In genomic region chr19:7128551-7129475, GRCm38 (mm10) we compare ENCODE assay signal across 11 mouse cellular contexts. TPM values are rescaled to one million over a fixed set of nuclear protein-coding genes. Genes with fewer than 3 reads are reported as not detected.
DNase-seq lines count a peak whose midpoint lies in the region; ATAC-seq lines count a peak whose summit lies in the region.
"Had no signal": no experiment of that assay in that cellular context is flagged by ENCODE, and none has a peak within 500 bp of the region (broad histone marks: within the 10 kb centered on the region; RNA-seq: fewer than 3 reads in every experiment).

No protein-coding gene starts in this region.

- peaks cover 58% of the 10 kb centered on the region for H3K4me1 ChIP-seq in embryonic facial prominence, embryonic 13.5 days
- H3K4me1 ChIP-seq in hindbrain, embryonic 16.5 days (ENCODE audit: control insufficient read depth, insufficient read depth, low read depth, low read length): peaks cover 12% of the 10 kb centered on the region

- 0 out of 2 replicates have a peak overlapping the region, but pooled peaks have one; percentile 11 for H3K9ac ChIP-seq in embryonic facial prominence, embryonic 13.5 days
- H3K9ac ChIP-seq in hindbrain, embryonic 16.5 days (ENCODE audit: low read depth, low read length): peak overlapping the region; percentile 31
- H3K9ac ChIP-seq: liver, embryonic 15.5 days had no signal

- H3K36me3 ChIP-seq in embryonic facial prominence, embryonic 13.5 days: no peaks in the 10 kb centered on the region
- no peaks in the 10 kb centered on the region for H3K36me3 ChIP-seq in hindbrain, embryonic 16.5 days (ENCODE audit: control insufficient read depth, insufficient read depth, low read length)
- H3K36me3 ChIP-seq: liver, embryonic 15.5 days had no signal

- WGBS in embryonic facial prominence, embryonic 13.5 days: 30% methylated on average over 19 of the region's 19 CpGs
- WGBS in hindbrain, embryonic 16.5 days: 42% methylated on average over 19 of the region's 19 CpGs

- H3K4me3 ChIP-seq in embryonic facial prominence, embryonic 13.5 days: no peak overlapping the region
- H3K4me3 ChIP-seq in hindbrain, embryonic 16.5 days (ENCODE audit: low read length): no peak overlapping the region
- H3K4me3 ChIP-seq: liver, embryonic 15.5 days had no signal

- ATAC-seq in embryonic facial prominence, embryonic 13.5 days (ENCODE audit: insufficient number of reproducible peaks, insufficient read depth, low FRiP score, low TSS enrichment, low read depth): peak; percentile 43; the same call in 1 of the 2 replicates
- peak; percentile 22; the same call in 1 of the 2 replicates for ATAC-seq in hindbrain, embryonic 16.5 days
- no peak for ATAC-seq in CD4-positive, CD25-positive, alpha-beta regulatory T cell, adult 4 months
- no peak for ATAC-seq in monocyte, adult 5-6 weeks (replicated peaks; ENCODE audit: insufficient number of reproducible peaks, low FRiP score, low TSS enrichment, poor library complexity, severe bottlenecking)

- H3K4me2 ChIP-seq in embryonic facial prominence, embryonic 13.5 days: peak overlapping the region; percentile 25
- H3K4me2 ChIP-seq in hindbrain, embryonic 16.5 days (ENCODE audit: low read length): no peak overlapping the region
- H3K4me2 ChIP-seq: liver, embryonic 15.5 days had no signal

- H3K9me3 ChIP-seq in embryonic facial prominence, embryonic 13.5 days: no peaks in the 10 kb centered on the region
- no peaks in the 10 kb centered on the region for H3K9me3 ChIP-seq in hindbrain, embryonic 16.5 days (ENCODE audit: control insufficient read depth, low read length)
- H3K9me3 ChIP-seq: liver, embryonic 15.5 days had no signal

- DNase-seq in MN1 (ENCODE audit: low spot score): peak; percentile 43
- DNase-seq in cerebellum, adult 18-20 months: peak; percentile 72 to 81
- no peak for DNase-seq in thymus, postnatal 10 days (ENCODE audit: low spot score in 2 of 2)
- DNase-seq in adrenal gland, postnatal 4 days (ENCODE audit: low spot score in 2 of 2): no peak
- DNase-seq: kidney, adult 8-10 months; thymus, postnatal 25 days had no signal

- peak overlapping the region; percentile 4; the same call in 1 of the 2 replicates for H3K27ac ChIP-seq in embryonic facial prominence, embryonic 13.5 days
- no peak overlapping the region for H3K27ac ChIP-seq in hindbrain, embryonic 16.5 days (ENCODE audit: low read depth, low read length)
- H3K27ac ChIP-seq: liver, embryonic 15.5 days had no signal

- peaks cover 65% of the 10 kb centered on the region for H3K27me3 ChIP-seq in embryonic facial prominence, embryonic 13.5 days
- peaks cover 2% of the 10 kb centered on the region for H3K27me3 ChIP-seq in hindbrain, embryonic 16.5 days (replicated peaks; ENCODE audit: control insufficient read depth, insufficient read depth, low read length)

RNA-seq across cellular contexts. Expression of gene Flrt1, which starts 23.3 kb away (rescaled TPM):
- 13.0 and 13.6 TPM in 2 replicates for polyA plus RNA-seq in embryonic facial prominence, embryonic 13.5 days (2015; fragmentation: Nextera tagmentation; extraction: Ambion mirVana)
- polyA plus RNA-seq in hindbrain, embryonic 16.5 days (2015; fragmentation: Nextera tagmentation; extraction: Ambion mirVana): 8.8 and 11.3 TPM in 2 replicates
- under 1 TPM in 1 of 2 experiments, not detected in 1; 0.22 TPM for polyA plus RNA-seq in CD4-positive, CD25-positive, alpha-beta regulatory T cell, adult 4 months (2017; shearing (Covaris generic))
- 1 to 10 TPM; 3.8 to 5.9 TPM for total RNA-seq in adrenal gland, postnatal 4 days (2021)
- total RNA-seq in monocyte, adult 5-6 weeks (2017): 0.10 TPM in 1 of 3 replicates, not detected in the others

Comparison
In these comparisons a context has a peak if more than half of its experiments do, and no peak if none do; other contexts are left out.
1. DNase-seq: peak in MN1 (single experiment) and cerebellum, adult 18-20 months (2 of 2); none in thymus, postnatal 10 days (0 of 2) and adrenal gland, postnatal 4 days (0 of 2).
2. ATAC-seq: peak in embryonic facial prominence, embryonic 13.5 days (single experiment) and hindbrain, embryonic 16.5 days (single experiment); none in CD4-positive, CD25-positive, alpha-beta regulatory T cell, adult 4 months (single experiment) and monocyte, adult 5-6 weeks (single experiment).